Mouse (Mus musculus) intestine, embryonic 16.5 days (tissue): ENCODE data around the gene Prss46. TPM values are rescaled to one million over a fixed set of nuclear protein-coding genes. Genes with fewer than 3 reads are reported as not detected.

Experiments used
- ATAC-seq: fragments of 200-750 bp; cut with Nextera tagmentation; 2 replicates; pipeline ENCODE4 v1.8.0; 2017; ENCODE audit warnings: moderate TSS enrichment, moderate library complexity
- H3K27ac ChIP-seq: fragments of 300-500 bp; sonication (generic); 2 replicates; pipeline ENCODE4 v1.5.1; 2014; ENCODE audit warnings: mild to moderate bottlenecking, low read length
- H3K27me3 ChIP-seq: fragments of 300-500 bp; sonication (generic); replicated peaks from 2 replicates; pipeline ENCODE4 v1.6.1; 2014; ENCODE audit warnings: low read length, control low read depth, mixed read lengths; ENCODE audit not compliant: control insufficient read depth, insufficient read depth
- H3K36me3 ChIP-seq: fragments of 300-500 bp; sonication (generic); 2 replicates; pipeline ENCODE4 v1.6.1; 2014; ENCODE audit warnings: low read length, control low read depth; ENCODE audit not compliant: control insufficient read depth, insufficient read depth
- H3K4me1 ChIP-seq: fragments of 300-500 bp; sonication (generic); 2 replicates; pipeline ENCODE4 v1.6.1; 2014; ENCODE audit warnings: low read length, control low read depth, mixed read lengths; ENCODE audit not compliant: control insufficient read depth, insufficient read depth
- H3K4me2 ChIP-seq: fragments of 300-500 bp; sonication (generic); 2 replicates; pipeline ENCODE4 v1.6.1; 2014; ENCODE audit warnings: low read depth, low read length, control low read depth
- H3K4me3 ChIP-seq: fragments of 300-500 bp; sonication (generic); 2 replicates; pipeline ENCODE4 v1.5.1; 2014; ENCODE audit warnings: mild to moderate bottlenecking, low read length
- H3K9ac ChIP-seq: fragments of 300-500 bp; sonication (generic); 2 replicates; pipeline ENCODE4 v1.6.1; 2014; ENCODE audit warnings: low read depth, low read length
- H3K9me3 ChIP-seq: fragments of 300-500 bp; sonication (generic); 2 replicates; pipeline ENCODE4 v1.6.1; 2016; ENCODE audit warnings: low read length, control low read depth; ENCODE audit not compliant: control insufficient read depth
- WGBS: fragments of 180-500 bp; shearing (Covaris S2); extraction: QIAGEN DNeasy Blood & Tissue Kit; methylation state at CpG from one replicate; pipeline ENCODE4 v1.1.7; 2014; 5-methylcytosine and 5-hydroxymethylcytosine counted together
- polyA plus RNA-seq: library from polyadenylated mRNA; unstranded; fragments of >200 nt; fragmentation: Nextera tagmentation; extraction: Ambion mirVana; gene quantifications from 2 replicates; pipeline ENCODE4 v1.2.1, GENCODE M21; 2015

The Prss46 gene
- polyA plus RNA-seq, 1 experiment from 2014 or later: not detected

DNA sequence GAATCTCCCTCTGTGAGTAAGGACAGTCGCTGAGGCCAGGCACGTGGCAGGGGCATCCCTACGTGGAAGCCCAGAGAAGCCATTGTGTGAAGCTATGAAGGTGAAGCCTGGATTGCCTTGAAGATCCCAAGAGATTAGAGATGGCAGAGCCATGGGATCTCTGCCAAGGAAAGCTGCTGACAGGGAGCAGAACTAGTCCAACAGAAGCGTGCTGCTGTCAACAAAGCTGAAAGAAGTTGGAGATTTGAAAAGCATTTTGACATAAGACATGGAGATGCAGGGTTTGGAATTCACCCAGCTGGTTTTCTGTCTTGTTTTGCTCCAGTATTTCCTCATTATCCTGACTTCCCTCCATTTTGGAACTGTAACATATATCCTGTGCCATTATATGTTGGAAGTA is 58.0 kb downstream of the Prss46 start:
- Histone ChIP-seq H3K9ac (no peak overlapping the region), H3K27me3 (no peaks in the 10 kb centered on the region), H3K4me1 (no peaks in the 10 kb centered on the region), H3K9me3 (no peaks in the 10 kb centered on the region), H3K36me3 (no peaks in the 10 kb centered on the region), H3K4me3 (no peak overlapping the region), H3K27ac (no peak overlapping the region), H3K4me2 (no peak overlapping the region)
- no peak for ATAC-seq
- WGBS: 77% methylated on average over 4 of the region's 4 CpGs

Other genes starting within 250 kb of the Prss46 start
- gene Nradd, start 220.1 kb upstream of the Prss46 start, polyA plus RNA-seq: 25.7 and 28.4 TPM in 2 replicates
- gene Nbeal2, start 190.3 kb upstream of the Prss46 start, polyA plus RNA-seq: 4.0 and 4.2 TPM in 2 replicates
- gene Ccdc12, start 188.0 kb upstream of the Prss46 start, polyA plus RNA-seq: 168 and 188 TPM in 2 replicates
- gene Myl3, start 102.6 kb upstream of the Prss46 start, polyA plus RNA-seq: 0.67 and 0.71 TPM in 2 replicates
- 15.4 and 16.4 TPM in 2 replicates for gene Pth1r, start 97.4 kb upstream of the Prss46 start, polyA plus RNA-seq
- gene Prss42, start 46.3 kb upstream of the Prss46 start, polyA plus RNA-seq: not detected in 2 replicates
- not detected in 2 replicates for gene Prss44, start 30.5 kb upstream of the Prss46 start, polyA plus RNA-seq
- gene Prss43, start 17.8 kb upstream of the Prss46 start, polyA plus RNA-seq: not detected in 2 replicates
- not detected in 2 replicates for gene Prss45, start 9.9 kb upstream of the Prss46 start, polyA plus RNA-seq
- 0.37 and 0.61 TPM in 2 replicates for gene Prss50, start 13.5 kb downstream of the Prss46 start, polyA plus RNA-seq
- 9.2 and 10.8 TPM in 2 replicates for gene Als2cl, start 35.4 kb downstream of the Prss46 start, polyA plus RNA-seq
- gene Tmie, start 35.6 kb downstream of the Prss46 start, polyA plus RNA-seq: 3.2 and 4.3 TPM in 2 replicates
- gene Fam240a, start 72.4 kb downstream of the Prss46 start, polyA plus RNA-seq: not detected in 2 replicates
- gene Tdgf1, start 101.7 kb downstream of the Prss46 start, polyA plus RNA-seq: not detected in 2 replicates
- 0.06 and 0.16 TPM in 2 replicates for gene Lrrc2, start 107.0 kb downstream of the Prss46 start, polyA plus RNA-seq
- 0.18 and 0.55 TPM in 2 replicates for gene Rtp3, start 146.1 kb downstream of the Prss46 start, polyA plus RNA-seq
- 3.2 and 3.4 TPM in 2 replicates for gene Ltf, start 174.8 kb downstream of the Prss46 start, polyA plus RNA-seq
- gene Ccrl2, start 213.0 kb downstream of the Prss46 start, polyA plus RNA-seq: 1.9 and 2.5 TPM in 2 replicates